Mouse (Mus musculus): ENCODE measurements at regions not wholly inside any gene's neighbourhood (a gene's known extent, or its start where the extent isn't known, plus 50 kb on each side); places are given as distances from the start of the nearest gene placed in this dataset.

DNA sequence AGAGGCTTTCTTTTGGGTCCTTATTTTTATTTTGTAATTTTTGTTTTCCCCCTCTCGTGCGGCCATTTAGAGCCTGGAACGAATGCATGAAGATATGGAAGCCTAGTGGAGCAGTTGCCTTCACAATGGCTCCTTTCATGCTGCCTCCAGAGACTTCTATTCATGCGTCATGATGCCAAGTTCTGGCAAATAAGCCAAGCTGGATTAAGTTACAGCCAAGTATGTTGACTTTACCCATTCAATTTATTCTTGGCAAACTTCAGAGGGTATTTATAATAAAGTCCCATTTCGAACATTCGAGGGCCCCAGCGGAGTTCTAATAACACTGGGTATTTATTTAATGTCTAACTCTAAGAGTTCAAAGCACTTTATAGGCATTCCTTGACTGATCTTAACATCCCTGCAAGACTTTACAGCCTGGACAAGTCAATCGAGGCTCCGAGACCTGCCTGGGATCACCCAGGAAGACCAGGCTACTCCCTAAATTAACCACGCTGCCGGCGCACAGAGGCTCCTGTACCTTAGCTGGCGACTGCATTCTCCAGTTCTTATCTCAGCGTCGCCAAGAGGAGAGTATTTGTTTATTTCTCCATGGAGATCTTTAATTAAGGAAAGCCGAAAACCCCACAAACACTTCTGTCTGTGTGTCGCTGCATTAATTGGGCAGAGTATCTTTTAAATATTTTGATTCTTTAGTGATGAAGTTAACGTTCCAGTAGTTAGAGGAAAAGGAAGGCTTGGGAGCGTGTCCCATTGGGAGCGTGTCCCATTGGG, 75.5 kb downstream of the Ackr3 start:
- peaks cover 10% of the 10 kb centered on the region; the same call in 1 of the 2 replicates for H3K27me3 ChIP-seq (replicated peaks)
- ATAC-seq (ENCODE audit: extremely low read depth, insufficient number of reproducible peaks, low FRiP score, low TSS enrichment), result no peak
- H3K9ac ChIP-seq, result no peak overlapping the region
- no peak overlapping the region for H3K4me3 ChIP-seq
- 50% methylated on average over 20 of the region's 20 CpGs for WGBS
- H3K36me3 ChIP-seq, result no peaks in the 10 kb centered on the region
- no peaks in the 10 kb centered on the region for H3K9me3 ChIP-seq
- no peak overlapping the region for H3K4me2 ChIP-seq
- no peak overlapping the region for H3K27ac ChIP-seq (replicated peaks)
- H3K4me1 ChIP-seq, result peaks cover 43% of the 10 kb centered on the region

DNA sequence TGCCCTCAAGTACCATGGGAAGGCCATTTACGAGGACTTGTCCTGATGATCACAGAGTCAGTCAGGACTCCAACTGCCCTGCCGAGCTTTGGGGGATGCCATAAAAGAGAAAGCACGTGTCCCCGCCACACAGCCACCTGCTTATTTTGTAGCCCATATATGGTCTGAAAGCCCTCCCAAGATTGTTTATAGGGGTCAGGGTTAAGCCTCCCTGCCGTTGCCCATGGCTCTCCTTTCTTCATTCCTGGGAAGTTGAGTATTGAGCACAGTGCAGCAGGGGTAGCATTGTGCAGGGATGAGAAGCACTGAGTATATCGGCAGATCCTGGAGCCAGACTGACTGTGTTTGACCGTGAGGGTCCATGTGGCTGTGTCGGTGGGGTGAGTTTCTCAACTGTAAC, 76.4 kb downstream of the Ackr3 start:
- Histone ChIP-seq H3K9ac (no peak overlapping the region), H3K36me3 (no peaks in the 10 kb centered on the region), H3K27me3 (replicated peaks) (peaks cover 10% of the 10 kb centered on the region; the same call in 1 of the 2 replicates), H3K9me3 (no peaks in the 10 kb centered on the region), H3K4me3 (no peak overlapping the region), H3K27ac (replicated peaks) (no peak overlapping the region), H3K4me2 (no peak overlapping the region), H3K4me1 (peaks cover 53% of the 10 kb centered on the region)
- no peak for ATAC-seq (ENCODE audit: extremely low read depth, insufficient number of reproducible peaks, low FRiP score, low TSS enrichment)
- 80% methylated on average over 8 of the region's 8 CpGs for WGBS

DNA sequence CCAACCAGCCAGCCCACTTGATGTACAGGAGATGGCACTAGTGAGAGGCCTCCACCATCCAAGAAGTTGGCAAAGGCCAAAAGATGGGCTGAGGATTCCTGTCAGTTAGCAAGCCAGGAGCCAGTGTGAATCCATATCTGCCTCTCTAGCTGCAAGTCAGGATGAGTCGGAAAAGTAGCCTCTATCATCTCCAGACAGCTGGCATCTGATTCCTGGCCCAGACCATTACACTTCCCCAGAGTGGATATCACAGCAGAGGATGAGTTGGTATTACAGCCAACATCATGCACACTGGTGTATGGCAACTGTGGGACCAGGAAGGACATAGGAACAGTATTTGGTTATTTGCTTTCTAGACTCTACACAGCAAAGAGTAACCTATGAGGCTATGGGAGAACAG, 77.5 kb downstream of the Ackr3 start:
- 0 out of 2 replicates have a peak, but pooled peaks cover 4% of the 10 kb centered on the region for H3K27me3 ChIP-seq (replicated peaks)
- no peak overlapping the region for H3K27ac ChIP-seq (replicated peaks)
- 74% methylated on average over 1 of the region's 1 CpGs for WGBS
- H3K9me3 ChIP-seq, result no peaks in the 10 kb centered on the region
- peaks cover 60% of the 10 kb centered on the region for H3K4me1 ChIP-seq
- H3K4me2 ChIP-seq, result no peak overlapping the region
- H3K36me3 ChIP-seq, result no peaks in the 10 kb centered on the region
- no peak for ATAC-seq (ENCODE audit: extremely low read depth, insufficient number of reproducible peaks, low FRiP score, low TSS enrichment)
- no peak overlapping the region for H3K4me3 ChIP-seq
- no peak overlapping the region for H3K9ac ChIP-seq

DNA sequence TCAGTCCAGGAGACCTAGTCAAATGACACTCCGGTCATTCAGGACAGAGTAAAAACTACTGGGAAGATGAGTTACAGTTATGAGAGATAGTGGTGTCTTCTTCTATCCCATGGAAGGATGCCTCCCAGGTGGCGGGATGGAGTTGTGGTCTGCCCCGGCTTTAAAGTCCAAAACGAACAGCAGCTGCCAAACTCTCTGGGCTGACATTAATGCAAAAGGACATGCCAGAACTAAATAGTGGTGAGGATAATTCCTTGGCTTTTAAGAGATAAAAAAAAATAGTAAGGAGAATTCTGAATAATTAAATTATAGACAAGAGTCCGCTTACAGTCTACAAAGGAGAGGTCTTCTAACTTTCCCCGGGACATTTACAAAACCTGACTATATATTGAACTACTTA, 78.2 kb downstream of the Ackr3 start:
- 92% methylated on average over 6 of the region's 6 CpGs for WGBS
- Histone ChIP-seq H3K27ac (replicated peaks) (no peak overlapping the region), H3K4me1 (peaks cover 57% of the 10 kb centered on the region), H3K27me3 (replicated peaks) (0 out of 2 replicates have a peak, but pooled peaks cover 4% of the 10 kb centered on the region), H3K9ac (no peak overlapping the region), H3K36me3 (no peaks in the 10 kb centered on the region), H3K4me2 (no peak overlapping the region), H3K4me3 (no peak overlapping the region), H3K9me3 (no peaks in the 10 kb centered on the region)
- no peak for ATAC-seq (ENCODE audit: extremely low read depth, insufficient number of reproducible peaks, low FRiP score, low TSS enrichment)

DNA sequence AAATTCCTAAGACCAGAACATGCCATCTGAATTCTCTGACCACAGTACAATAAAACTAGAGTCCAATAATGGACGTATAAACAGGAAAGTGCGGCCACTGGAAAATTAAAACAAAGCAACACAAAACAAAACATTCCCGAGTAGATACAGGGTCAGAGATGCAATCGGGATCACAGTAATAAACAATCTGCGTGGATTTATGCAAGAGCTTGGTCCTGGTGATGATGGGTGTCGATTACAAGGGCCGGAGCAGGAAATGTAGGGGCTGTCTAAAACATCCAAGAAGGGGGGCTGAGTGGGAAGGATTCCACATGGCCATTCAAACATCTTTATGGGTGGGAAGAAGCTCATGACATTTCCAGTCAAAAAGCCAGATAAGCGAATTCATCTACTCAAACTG, 78.6 kb downstream of the Ackr3 start:
- no peak overlapping the region for H3K4me3 ChIP-seq
- no peak overlapping the region for H3K27ac ChIP-seq (replicated peaks)
- no peaks in the 10 kb centered on the region for H3K36me3 ChIP-seq
- 77% methylated on average over 8 of the region's 8 CpGs for WGBS
- 0 out of 2 replicates have a peak, but pooled peaks cover 4% of the 10 kb centered on the region for H3K27me3 ChIP-seq (replicated peaks)
- H3K4me1 ChIP-seq, result peaks cover 54% of the 10 kb centered on the region
- no peak overlapping the region for H3K4me2 ChIP-seq
- no peaks in the 10 kb centered on the region for H3K9me3 ChIP-seq
- no peak overlapping the region for H3K9ac ChIP-seq
- ATAC-seq (ENCODE audit: extremely low read depth, insufficient number of reproducible peaks, low FRiP score, low TSS enrichment), result no peak

DNA sequence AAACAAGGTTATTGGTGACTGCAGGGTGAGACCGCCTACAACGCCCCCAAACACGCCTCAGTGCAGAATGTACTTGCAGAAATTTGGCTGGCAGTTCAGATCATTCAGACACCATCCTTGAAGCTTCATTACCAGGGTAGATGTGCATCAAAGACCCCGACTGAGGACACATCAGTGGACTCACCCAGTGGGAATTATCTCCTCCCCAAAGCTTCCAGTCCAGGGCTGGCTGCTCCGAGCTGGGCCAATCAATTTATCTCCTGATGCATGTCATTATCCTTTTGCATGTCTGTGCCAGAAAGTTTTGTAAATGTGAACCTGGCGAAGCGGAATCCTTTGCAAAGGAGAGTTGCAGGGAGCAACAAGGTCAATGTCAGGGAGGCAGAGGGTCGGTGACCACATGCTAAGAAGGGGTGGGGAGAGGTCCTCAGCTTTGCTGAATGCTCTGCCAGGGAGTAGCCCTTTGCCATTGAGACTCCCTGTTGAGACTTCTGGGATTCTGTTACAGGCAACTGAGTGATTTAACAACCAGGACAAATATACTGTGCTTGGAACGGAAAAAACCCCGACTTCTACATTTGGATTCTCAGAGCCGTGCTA, 79.5 kb downstream of the Ackr3 start:
- Histone ChIP-seq H3K27ac (replicated peaks) (no peak overlapping the region), H3K36me3 (no peaks in the 10 kb centered on the region), H3K4me3 (no peak overlapping the region), H3K4me2 (no peak overlapping the region), H3K4me1 (peaks cover 54% of the 10 kb centered on the region), H3K9me3 (no peaks in the 10 kb centered on the region), H3K27me3 (replicated peaks) (0 out of 2 replicates have a peak, but pooled peaks cover 8% of the 10 kb centered on the region), H3K9ac (no peak overlapping the region)
- ATAC-seq (ENCODE audit: extremely low read depth, insufficient number of reproducible peaks, low FRiP score, low TSS enrichment), result no peak
- 63% methylated on average over 11 of the region's 11 CpGs for WGBS

- H3K4me2 ChIP-seq, result no peak overlapping the region
- 47% methylated on average over 6 of the region's 6 CpGs for WGBS
- H3K36me3 ChIP-seq, result no peaks in the 10 kb centered on the region
- no peak for ATAC-seq (ENCODE audit: extremely low read depth, insufficient number of reproducible peaks, low FRiP score, low TSS enrichment)
- H3K27ac ChIP-seq (replicated peaks), result no peak overlapping the region
- H3K4me1 ChIP-seq, result peaks cover 56% of the 10 kb centered on the region
- H3K27me3 ChIP-seq (replicated peaks), result 0 out of 2 replicates have a peak, but pooled peaks cover 8% of the 10 kb centered on the region
- no peaks in the 10 kb centered on the region for H3K9me3 ChIP-seq
- no peak overlapping the region for H3K4me3 ChIP-seq
- H3K9ac ChIP-seq, result no peak overlapping the region
Observed at GRCm38 (mm10) chr1:90283912-90284636, 80.3 kb downstream of the Ackr3 start.

GRCm38 (mm10) chr1:90285318-90285717, 81.5 kb downstream of the Ackr3 start:
- Histone ChIP-seq H3K9me3 (no peaks in the 10 kb centered on the region), H3K4me1 (peaks cover 59% of the 10 kb centered on the region)
- 50% methylated on average over 4 of the region's 4 CpGs for WGBS

DNA sequence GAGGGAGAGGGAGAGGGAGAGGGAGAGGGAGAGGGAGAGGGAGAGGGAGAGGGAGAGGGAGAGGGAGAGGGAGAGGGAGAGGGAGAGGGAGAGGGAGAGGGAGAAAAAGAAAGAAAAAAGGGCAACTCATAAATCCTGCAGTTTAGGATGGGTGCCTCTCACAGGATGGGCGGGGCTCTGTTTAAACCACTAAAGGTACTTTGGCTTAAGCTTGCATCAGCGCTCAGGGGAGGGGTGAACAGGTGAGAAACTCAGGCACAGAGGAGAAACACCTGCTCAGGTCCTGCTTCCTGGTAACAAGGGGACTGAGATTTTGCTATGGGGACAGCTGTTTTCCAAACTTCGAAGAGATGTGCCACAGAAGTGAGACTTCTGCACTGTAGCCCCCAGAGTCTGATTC, 83.5 kb downstream of the Ackr3 start:
- no peaks in the 10 kb centered on the region for H3K9me3 ChIP-seq
- no peak overlapping the region for H3K27ac ChIP-seq (replicated peaks)
- H3K4me1 ChIP-seq, result peaks cover 64% of the 10 kb centered on the region
- 81% methylated on average over 3 of the region's 3 CpGs for WGBS
- H3K27me3 ChIP-seq (replicated peaks), result 0 out of 2 replicates have a peak, but pooled peaks cover 5% of the 10 kb centered on the region
- ATAC-seq (ENCODE audit: extremely low read depth, insufficient number of reproducible peaks, low FRiP score, low TSS enrichment), result no peak
- H3K9ac ChIP-seq, result no peak overlapping the region
- H3K4me2 ChIP-seq, result no peak overlapping the region
- H3K4me3 ChIP-seq, result no peak overlapping the region
- H3K36me3 ChIP-seq, result no peaks in the 10 kb centered on the region

More at GRCm38 (mm10) chr1:90285318-90285717, 81.5 kb downstream of the Ackr3 start:
- H3K4me2 ChIP-seq, result no peak overlapping the region
- 0 out of 2 replicates have a peak, but pooled peaks cover 5% of the 10 kb centered on the region for H3K27me3 ChIP-seq (replicated peaks)
- H3K27ac ChIP-seq (replicated peaks), result no peak overlapping the region
- H3K4me3 ChIP-seq, result no peak overlapping the region
- H3K36me3 ChIP-seq, result no peaks in the 10 kb centered on the region
- ATAC-seq (ENCODE audit: extremely low read depth, insufficient number of reproducible peaks, low FRiP score, low TSS enrichment), result no peak
- H3K9ac ChIP-seq, result no peak overlapping the region

GRCm38 (mm10) chr1:90288892-90289731, 85.3 kb downstream of the Ackr3 start:
- H3K9me3 ChIP-seq, result no peaks in the 10 kb centered on the region
- no peaks in the 10 kb centered on the region for H3K36me3 ChIP-seq
- H3K9ac ChIP-seq, result peak overlapping the region; percentile 59; the same call in 1 of the 2 replicates
- WGBS, result 38% methylated on average over 8 of the region's 8 CpGs
- H3K27ac ChIP-seq (replicated peaks), result peak overlapping the region; percentile 68
- H3K4me2 ChIP-seq, result peak overlapping the region; percentile 25
- no peak overlapping the region for H3K4me3 ChIP-seq
- H3K27me3 ChIP-seq (replicated peaks), result peaks cover 12% of the 10 kb centered on the region; the same call in 1 of the 2 replicates
- peaks cover 50% of the 10 kb centered on the region for H3K4me1 ChIP-seq
- ATAC-seq (ENCODE audit: extremely low read depth, insufficient number of reproducible peaks, low FRiP score, low TSS enrichment), result peak; percentile 81
